Mouse (Mus musculus) adrenal gland, postnatal 36 days (tissue): ENCODE results near the gene Rassf7. TPM values are rescaled to one million over a fixed set of nuclear protein-coding genes. Genes with fewer than 3 reads are reported as not detected.
A peak's percentile ranks its signal among the peaks of the same experiment; 100 is the strongest.
"Not testable (repeated sequence)": the region's sequence is repeated elsewhere in the genome, so short reads cannot be mapped to it uniquely, and the experiment has no call there.

Experiments
- DNase-seq, 2 experiments: peaks; one replicate each; pipeline ENCODE4 v3.0.0; 2021; ENCODE audit warnings: mixed read lengths in 1 of 2
- microRNA-seq: library from miRNA; unstranded; fragments of <30 nt; microRNA quantifications from one replicate; pipeline ENCODE4 v1.2.0, GENCODE M21; 2021
- total RNA-seq, 2 experiments: library from RNA; stranded (reverse); gene quantifications; 2 replicates each; pipeline ENCODE4 v1.2.3; 2021

Gene Rassf7
- total RNA-seq, 2 experiments from 2014 or later: 3.6 to 4.1 TPM

DNA sequence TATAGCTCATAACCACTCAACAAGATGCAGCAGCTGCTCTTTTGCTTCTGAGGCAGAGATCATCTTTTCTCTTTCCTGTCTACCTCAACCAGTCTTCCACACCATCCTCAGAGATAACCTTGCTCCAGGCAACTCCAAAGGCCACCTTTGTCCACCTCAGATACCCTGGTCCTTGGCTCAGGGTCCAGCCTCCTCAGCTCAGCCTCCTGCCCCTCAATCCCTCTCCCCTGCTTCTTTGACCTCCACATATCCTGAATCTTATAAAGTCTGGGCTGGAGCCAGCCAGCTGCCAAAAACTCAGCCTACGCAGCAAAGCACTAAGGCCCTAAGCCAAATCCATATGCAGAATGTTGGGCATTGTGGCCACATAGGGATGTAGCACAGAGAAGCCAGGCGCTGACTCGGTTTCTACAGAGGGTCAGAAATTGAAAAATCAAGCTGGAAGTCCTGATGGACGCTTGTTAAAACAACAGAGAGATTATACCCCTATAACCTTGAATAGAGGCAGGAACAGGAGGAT, 7.1 kb downstream of the Rassf7 start:
- no peak for DNase-seq

DNA sequence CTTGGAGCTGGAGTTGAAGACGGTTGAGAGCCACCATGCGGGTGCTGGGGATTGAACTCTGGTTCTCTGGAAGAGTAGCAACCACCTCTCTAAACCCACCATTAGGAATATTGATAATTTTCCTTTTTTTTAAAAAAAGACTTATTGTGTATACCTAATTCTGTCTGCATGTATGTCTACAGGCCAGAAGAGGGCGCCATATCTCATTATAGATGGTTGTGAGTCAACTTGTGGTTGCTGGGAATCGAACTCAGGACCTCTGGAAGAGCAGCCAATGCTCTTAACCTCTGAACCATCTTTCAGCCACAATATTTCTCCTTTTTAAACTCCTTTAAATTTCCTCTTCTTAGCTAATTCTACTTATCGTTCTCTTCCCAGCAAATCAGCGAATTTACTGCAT, 10.9 kb downstream of the Rassf7 start:
- DNase-seq: no peak

DNA sequence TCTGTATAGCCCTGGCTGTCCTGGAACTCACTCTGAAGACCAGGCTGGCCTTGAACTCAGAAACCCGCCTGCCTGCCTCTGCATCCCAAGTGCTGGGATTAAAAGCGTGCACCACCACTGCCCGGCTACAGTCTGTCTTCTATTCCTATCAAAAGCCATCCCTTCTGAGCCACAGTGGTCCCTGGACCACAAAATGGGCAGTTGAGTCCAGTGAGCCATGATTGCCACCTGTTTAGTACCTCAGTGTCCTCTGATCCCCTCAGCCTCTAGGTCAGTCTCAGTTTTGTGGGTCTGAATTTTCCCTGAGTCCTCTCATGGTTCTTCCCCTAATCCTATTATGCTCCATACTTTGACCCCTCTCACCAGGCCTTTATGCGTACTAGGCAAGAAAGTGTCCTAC, 12.1 kb downstream of the Rassf7 start:
- DNase-seq: no peak

DNA sequence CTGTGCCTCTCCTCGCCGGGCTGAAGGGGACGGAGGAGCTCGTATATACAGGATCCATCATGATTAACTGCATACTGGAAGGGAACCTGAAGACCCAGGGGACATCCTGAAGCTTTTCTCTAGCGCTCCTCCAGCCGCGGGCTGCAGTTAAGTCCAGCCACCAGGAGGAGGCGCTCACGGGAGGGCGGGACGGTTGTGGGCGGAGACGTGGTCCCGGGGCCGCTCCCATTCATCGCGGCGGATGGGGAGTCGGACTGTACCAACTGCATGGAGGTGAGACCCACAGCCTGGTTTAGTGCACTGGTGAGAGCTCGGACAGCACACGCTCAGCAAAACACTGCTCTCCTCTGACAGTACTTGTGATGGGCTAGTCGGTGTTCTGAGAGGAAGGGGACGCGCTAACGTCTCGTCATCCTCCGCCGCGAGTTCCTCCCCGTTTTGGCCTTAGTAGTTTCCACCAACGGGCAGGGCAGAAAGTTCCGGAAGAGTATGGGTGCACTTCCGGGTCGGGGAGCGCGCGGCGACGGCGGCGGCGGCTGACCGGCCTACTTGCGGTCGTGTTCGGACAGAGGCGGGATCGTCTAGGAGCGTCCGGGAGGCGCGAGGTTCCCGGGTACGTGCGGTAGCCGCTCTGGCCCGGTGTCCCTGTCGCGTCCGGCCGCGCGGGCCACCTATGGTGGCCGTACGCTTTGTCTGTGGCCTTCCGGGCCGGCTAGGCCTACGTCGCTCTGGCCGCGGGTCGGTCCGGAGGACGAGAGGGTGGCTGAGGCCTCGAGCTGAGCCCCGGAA, 12.8 kb downstream of the Rassf7 start, which contains the start of gene Phrf1:
TSS of gene Phrf1 (plus strand) at position 506 of the 789 bp plus-strand sequence.
- peak; percentile 93 for DNase-seq

- no peak for DNase-seq
Observed at GRCm38 (mm10) chr7:141229702-141230101, 14.0 kb downstream of the Rassf7 start.

DNA sequence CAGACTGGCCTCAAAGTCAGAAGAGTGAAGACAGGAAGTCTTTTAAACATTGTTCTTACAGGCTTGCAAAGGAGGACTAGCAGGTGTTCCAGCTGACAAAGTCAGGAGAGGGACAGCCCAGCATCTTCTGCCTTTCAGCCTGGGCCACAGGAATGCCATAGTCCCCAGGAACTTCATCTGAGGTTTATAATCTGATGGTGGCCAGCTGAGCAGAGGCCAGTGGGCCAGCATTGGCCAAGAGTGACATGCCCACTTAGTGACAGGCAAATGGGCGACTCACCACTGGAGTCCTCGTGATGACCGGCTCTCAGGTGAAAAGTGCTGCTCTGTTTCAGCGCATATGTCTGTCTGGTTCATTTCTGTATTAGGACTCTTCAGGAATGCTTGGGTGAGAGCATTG, 14.9 kb downstream of the Rassf7 start:
- no peak for DNase-seq

DNA sequence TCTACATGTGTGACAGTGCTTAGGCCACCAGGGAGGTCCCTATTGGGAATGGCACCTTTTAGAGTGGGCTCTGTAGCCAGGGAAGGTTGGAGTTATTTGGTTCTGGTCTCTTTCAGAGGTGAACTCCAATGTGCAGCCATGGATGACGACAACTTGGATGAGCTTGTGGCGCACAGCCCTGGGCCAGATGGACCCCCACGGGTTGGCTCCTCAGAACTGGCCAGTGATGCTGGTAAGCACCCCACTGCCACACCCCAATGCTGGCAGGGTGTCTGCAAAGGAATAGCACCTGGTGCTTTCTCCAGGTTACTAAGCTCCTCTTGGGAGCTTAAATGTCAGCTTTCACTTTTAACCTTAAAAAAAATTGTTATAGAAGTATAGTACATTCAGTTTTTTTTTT, 15.5 kb downstream of the Rassf7 start:
- no peak for DNase-seq

DNA sequence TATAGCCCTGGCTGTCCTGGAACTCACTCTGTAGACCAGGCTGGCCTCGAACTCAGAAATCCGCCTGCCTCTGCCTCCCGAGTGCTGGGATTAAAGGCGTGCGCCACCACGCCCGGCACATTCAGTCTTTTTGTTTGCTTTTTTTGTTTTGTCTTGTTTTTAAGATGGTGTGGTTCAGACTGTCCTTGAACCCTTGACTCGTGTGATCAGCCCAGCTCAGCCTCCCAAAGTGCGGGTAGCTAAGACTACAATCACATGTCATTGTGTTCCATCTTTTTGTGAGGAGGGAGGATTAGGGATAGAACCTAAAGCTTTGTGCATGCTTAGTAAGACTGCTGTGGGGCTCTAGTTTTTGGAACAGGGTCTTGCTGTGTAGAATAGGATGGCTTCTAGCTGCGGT, 15.9 kb downstream of the Rassf7 start:
- DNase-seq: no peak

DNA sequence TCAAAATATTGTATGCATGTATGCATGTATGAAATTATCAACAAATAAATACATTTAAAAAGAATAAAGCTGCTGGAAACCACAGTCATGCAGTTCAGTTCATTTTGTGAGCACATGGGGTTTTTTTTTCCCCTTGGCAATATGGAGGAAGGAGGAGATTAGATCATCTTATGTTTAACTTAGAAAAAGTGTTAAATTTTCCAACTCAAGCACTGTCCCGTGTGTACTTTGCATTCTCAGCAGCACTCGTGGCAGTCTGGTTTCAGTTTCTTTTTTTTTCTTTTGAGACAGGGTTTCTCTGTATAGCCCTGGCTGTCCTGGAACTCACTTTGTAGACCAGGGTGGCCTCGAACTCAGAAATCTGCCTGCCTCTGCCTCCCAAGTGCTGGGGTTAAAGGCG, 34.8 kb downstream of the Rassf7 start:
- not testable (repeated sequence) for DNase-seq

DNA sequence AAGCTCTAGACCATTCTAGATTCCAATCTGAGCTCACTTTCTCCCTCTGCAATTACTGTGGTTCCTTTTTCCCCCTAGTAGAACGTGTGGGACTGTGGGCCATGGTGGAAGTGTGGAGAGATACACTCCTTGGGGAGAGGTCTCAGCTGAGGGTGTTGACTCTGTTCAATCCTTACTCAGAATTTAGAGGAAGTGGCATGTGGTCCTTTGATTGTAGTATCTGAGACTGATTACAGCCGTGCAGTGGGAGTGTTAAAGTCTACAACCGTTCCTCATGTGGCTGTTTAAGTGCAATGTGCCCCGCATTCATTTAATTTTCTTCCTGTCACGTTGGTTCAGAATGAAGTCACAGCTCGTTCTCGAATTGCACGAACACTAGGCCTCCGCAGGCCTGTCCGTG, 40.5 kb downstream of the Rassf7 start:
- no peak for DNase-seq

- no peak for DNase-seq
Observed at GRCm38 (mm10) chr7:141261480-141261879, 45.8 kb downstream of the Rassf7 start.

DNA sequence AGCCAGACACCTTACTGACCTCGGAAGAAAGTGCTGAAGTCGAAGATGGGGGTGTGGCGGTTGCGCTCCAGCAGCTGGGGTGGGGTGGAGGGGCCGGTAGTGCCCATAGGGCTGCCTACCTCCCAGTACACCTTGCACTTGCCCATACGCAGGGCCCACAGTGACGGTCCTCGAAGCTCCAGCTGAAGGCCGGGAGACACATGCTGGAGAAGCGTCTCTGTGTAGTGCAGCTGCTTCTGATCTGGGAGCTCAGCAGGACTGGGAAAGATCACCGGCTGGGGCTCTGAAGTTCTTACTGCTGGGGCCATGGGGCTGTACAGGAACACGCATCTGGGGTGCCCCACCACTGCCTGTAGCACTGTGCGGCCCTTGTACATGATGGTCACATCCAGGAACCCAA, 48.0 kb downstream of the Rassf7 start:
- DNase-seq: no peak

GRCm38 (mm10) chr7:141264041-141264700, 48.5 kb downstream of the Rassf7 start:
- DNase-seq: no peak

GRCm38 (mm10) chr7:141264761-141265410, 49.2 kb downstream of the Rassf7 start:
- peak; percentile 70 to 76 for DNase-seq

- no peak for DNase-seq
Observed at GRCm38 (mm10) chr7:141265411-141265738, 49.7 kb downstream of the Rassf7 start.

DNA sequence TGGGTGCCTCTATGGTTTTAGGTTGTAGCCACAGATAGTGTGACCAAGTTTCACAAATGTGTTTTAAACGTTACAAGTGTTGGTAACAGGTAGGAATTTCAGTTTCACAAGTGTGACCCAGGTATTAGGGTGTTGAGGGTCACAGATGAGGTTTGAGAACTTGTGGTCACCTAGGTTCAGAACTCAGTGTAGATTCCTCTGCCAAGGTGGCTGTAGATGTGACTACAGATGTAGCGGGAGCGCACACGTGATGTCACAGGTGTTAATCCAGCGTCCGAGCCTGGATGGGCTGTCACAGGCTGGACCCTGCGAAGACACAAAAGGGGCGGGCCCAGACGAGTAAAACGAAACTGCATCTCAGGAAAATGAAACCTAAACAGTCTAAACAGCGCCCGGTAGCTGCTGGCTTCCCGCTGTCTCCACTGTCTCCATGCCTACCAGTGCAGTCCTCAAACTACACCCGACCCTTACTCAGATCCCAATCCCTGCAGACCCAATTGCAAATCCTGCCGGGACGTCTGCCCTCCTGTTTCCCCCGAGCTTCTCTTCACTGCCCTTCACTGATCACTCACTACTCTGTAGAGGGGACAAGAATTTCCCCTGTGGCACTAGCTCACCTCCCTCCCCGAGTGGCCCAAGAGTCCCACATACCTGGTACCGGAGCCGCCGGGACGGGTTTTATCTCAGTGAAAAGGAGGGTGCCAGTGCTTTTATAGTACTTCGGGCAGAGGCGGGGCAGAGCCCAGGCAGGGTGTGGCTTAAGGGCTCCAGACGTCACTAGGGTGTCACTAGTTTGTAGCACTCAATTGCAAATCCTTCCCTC, 50.3 kb downstream of the Rassf7 start, which contains the start of gene Irf7:
TSS of gene Irf7 (minus strand) at position 743 of the 823 bp plus-strand sequence.
- DNase-seq: peak; percentile 80 to 84

Small RNAs within 50 kb of the gene (microRNA-seq; reads per million reads assigned to microRNA genes)
- 297 reads per million, percentile 65 among the genes with 10 or more reads in this experiment for gene Mir210

Other genes with a start within 250 kb of the Rassf7 start
- gene Ifitm1, start 248.6 kb upstream of the Rassf7 start, total RNA-seq: 1 to 10 TPM; 5.5 to 7.3 TPM
- 100 to 1,000 TPM; 135 to 191 TPM for gene Ifitm3, start 205.1 kb upstream of the Rassf7 start, total RNA-seq
- under 1 TPM in 1 of 2 experiments, not detected in 1; 0.99 TPM for gene Ifitm6, start 197.9 kb upstream of the Rassf7 start, total RNA-seq
- gene Gm17387, start 186.7 kb upstream of the Rassf7 start, total RNA-seq: not detected
- gene B4galnt4, start 154.8 kb upstream of the Rassf7 start, total RNA-seq: under 1 TPM; 0.83 to 0.95 TPM
- gene Pkp3, start 137.6 kb upstream of the Rassf7 start, total RNA-seq: 1 to 10 TPM; 1.4 to 1.5 TPM
- 1 to 10 TPM; 2.4 to 4.3 TPM for gene Sigirr, start 115.3 kb upstream of the Rassf7 start, total RNA-seq
- under 1 TPM; 0.30 TPM for gene Ano9, start 98.1 kb upstream of the Rassf7 start, total RNA-seq
- gene Ptdss2, start 93.5 kb upstream of the Rassf7 start, total RNA-seq: 10 to 100 TPM; 41.8 to 42.9 TPM
- 100 to 1,000 TPM; 265 to 371 TPM for gene Rnh1, start 43.0 kb upstream of the Rassf7 start, total RNA-seq
- 10 to 100 TPM; 89.1 to 93.9 TPM for gene Hras, start 21.9 kb upstream of the Rassf7 start, total RNA-seq
- 1 to 10 TPM; 4.7 to 8.8 TPM for gene Lrrc56, start 21.7 kb upstream of the Rassf7 start, total RNA-seq
- gene Lmntd2, start 1.8 kb upstream of the Rassf7 start, total RNA-seq: under 1 TPM; 0.13 TPM
- 10 to 100 TPM; 70.5 to 89.3 TPM for gene Phrf1, start 12.9 kb downstream of the Rassf7 start, total RNA-seq
- gene Irf7, start 50.6 kb downstream of the Rassf7 start, total RNA-seq: 10 to 100 TPM; 13.5 to 14.9 TPM
- 10 to 100 TPM in 1 of 2 experiments, 1 to 10 TPM in 1; 3.3 to 17.3 TPM for gene Cdhr5, start 60.9 kb downstream of the Rassf7 start, total RNA-seq
- gene Sct, start 63.3 kb downstream of the Rassf7 start, total RNA-seq: 1 to 10 TPM in 1 of 2 experiments, under 1 TPM in 1; 0.63 to 1.2 TPM
- under 1 TPM in 1 of 2 experiments, not detected in 1; 0.56 TPM for gene Drd4, start 76.1 kb downstream of the Rassf7 start, total RNA-seq
- 10 to 100 TPM; 25.8 to 37.5 TPM for gene Deaf1, start 111.8 kb downstream of the Rassf7 start, total RNA-seq
- 10 to 100 TPM; 23.9 to 27.1 TPM for gene Tmem80, start 111.9 kb downstream of the Rassf7 start, total RNA-seq
- gene Eps8l2, start 123.0 kb downstream of the Rassf7 start, total RNA-seq: 1 to 10 TPM; 1.8 to 3.2 TPM
- 100 to 1,000 TPM; 707 to 724 TPM for gene Taldo1, start 176.3 kb downstream of the Rassf7 start, total RNA-seq
- 10 to 100 TPM; 24.9 to 46.7 TPM for gene Gatd1, start 198.3 kb downstream of the Rassf7 start, total RNA-seq
- 1 to 10 TPM in 1 of 2 experiments, under 1 TPM in 1; 0.70 to 1.3 TPM for gene Cend1, start 213.6 kb downstream of the Rassf7 start, total RNA-seq
- gene Slc25a22, start 222.0 kb downstream of the Rassf7 start, total RNA-seq: 100 to 1,000 TPM; 110 to 120 TPM
- 1 to 10 TPM; 1.5 to 2.3 TPM for gene Pidd1, start 228.2 kb downstream of the Rassf7 start, total RNA-seq
- 1,000 to 10,000 TPM; 1,094 to 1,114 TPM for gene Rplp2, start 231.5 kb downstream of the Rassf7 start, total RNA-seq
- 100 to 1,000 TPM; 875 to 879 TPM for gene Pnpla2, start 239.3 kb downstream of the Rassf7 start, total RNA-seq
- gene Cracr2b, start 245.2 kb downstream of the Rassf7 start, total RNA-seq: 10 to 100 TPM in 1 of 2 experiments, 1 to 10 TPM in 1; 9.5 to 13.1 TPM